Mouse (Mus musculus) ES-E14 (cell line): ENCODE data around the gene Mamdc2. TPM values are rescaled to one million over a fixed set of nuclear protein-coding genes. Genes with fewer than 3 reads are reported as not detected.

Source experiments
- DNase-seq: peaks from one replicate; pipeline ENCODE4 v3.0.0-alpha.2; 2013; ENCODE audit warnings: low read depth, low spot score
- H3K27ac ChIP-seq: 2 replicates; pipeline ENCODE4 v1.5.1; 2012; ENCODE audit warnings: low read depth, mild to moderate bottlenecking, low read length, moderate library complexity, mixed read lengths; ENCODE audit not compliant: poor library complexity, insufficient read depth, severe bottlenecking
- H3K36me3 ChIP-seq: 2 replicates; pipeline ENCODE4 v1.6.1; 2012; ENCODE audit warnings: mild to moderate bottlenecking, low read length, moderate library complexity, mixed read lengths; ENCODE audit not compliant: control insufficient read depth, poor library complexity, insufficient read depth, severe bottlenecking
- H3K4me1 ChIP-seq, 2 experiments: fragments of 150-350 bp in 1 of 2; sonication (generic) in 1 of 2; 2 replicates each; pipeline ENCODE4 v1.6.1; 2012; ENCODE audit warnings: low read length in 2 of 2, mild to moderate bottlenecking in 1 of 2, mixed read lengths in 1 of 2; ENCODE audit not compliant: control insufficient read depth in 2 of 2, insufficient read depth in 2 of 2, poor library complexity in 1 of 2
- H3K4me3 ChIP-seq, 2 experiments: fragments of 150-350 bp in 1 of 2; sonication (generic) in 1 of 2; 2 replicates each; pipeline ENCODE4 v1.5.1; 2012; ENCODE audit warnings: low read length in 2 of 2, low read depth in 1 of 2, mild to moderate bottlenecking in 1 of 2, mixed read lengths in 1 of 2; ENCODE audit not compliant: insufficient read depth in 1 of 2, poor library complexity in 1 of 2, severe bottlenecking in 1 of 2
- H3K9ac ChIP-seq: 2 replicates; pipeline ENCODE4 v1.6.1; 2012; ENCODE audit warnings: low read depth, mild to moderate bottlenecking, low read length, mixed read lengths; ENCODE audit not compliant: poor library complexity, insufficient read depth, severe bottlenecking
- H3K9me3 ChIP-seq: fragments of 150-350 bp; sonication (generic); 2 replicates; pipeline ENCODE4 v1.6.1; 2012; ENCODE audit warnings: low read depth, mild to moderate bottlenecking, low read length; ENCODE audit not compliant: control insufficient read depth, insufficient read depth
- CHD2 ChIP-seq: IDR thresholded peaks from 2 replicates; pipeline ENCODE4 v1.6.1; 2014; ENCODE audit warnings: mild to moderate bottlenecking, low read depth, low read length, inconsistent platforms
- HCFC1 ChIP-seq: IDR thresholded peaks from 2 replicates; pipeline ENCODE4 v1.6.1; 2012; ENCODE audit warnings: low read length, inconsistent platforms, borderline replicate concordance; ENCODE audit not compliant: insufficient read depth
- MAFK ChIP-seq: IDR thresholded peaks from 2 replicates; pipeline ENCODE4 v1.6.1; 2014; ENCODE audit warnings: mild to moderate bottlenecking, low read depth, low read length, inconsistent platforms; ENCODE audit not compliant: insufficient read depth
- ZC3H11A ChIP-seq: IDR thresholded peaks from 2 replicates; pipeline ENCODE4 v1.6.1; 2012; ENCODE audit warnings: low read depth, mild to moderate bottlenecking, inconsistent platforms, low read length, borderline replicate concordance
- ZNF384 ChIP-seq: IDR thresholded peaks from 2 replicates; pipeline ENCODE4 v1.6.1; 2012; ENCODE audit warnings: low read depth, low read length, inconsistent platforms
- in situ Hi-C, 2 experiments: fragments of 600-800 bp; cut with MboI; formaldehyde crosslinking; loops; one replicate each; pipeline ENCODE4 v1.15.1; 2025; ENCODE audit warnings: low sequenced_read_pairs in 2 of 2, inconsistent platforms in 1 of 2; ENCODE audit not compliant: unreplicated experiment in 2 of 2
- total RNA-seq: library from RNA; depleted of rRNA; stranded (reverse); fragments of 300-350 nt; gene quantifications from 2 replicates; pipeline ENCODE4 v1.2.3, GENCODE M21; 2012

Gene Mamdc2
- total RNA-seq, 1 experiment = 0.85 TPM

DNA sequence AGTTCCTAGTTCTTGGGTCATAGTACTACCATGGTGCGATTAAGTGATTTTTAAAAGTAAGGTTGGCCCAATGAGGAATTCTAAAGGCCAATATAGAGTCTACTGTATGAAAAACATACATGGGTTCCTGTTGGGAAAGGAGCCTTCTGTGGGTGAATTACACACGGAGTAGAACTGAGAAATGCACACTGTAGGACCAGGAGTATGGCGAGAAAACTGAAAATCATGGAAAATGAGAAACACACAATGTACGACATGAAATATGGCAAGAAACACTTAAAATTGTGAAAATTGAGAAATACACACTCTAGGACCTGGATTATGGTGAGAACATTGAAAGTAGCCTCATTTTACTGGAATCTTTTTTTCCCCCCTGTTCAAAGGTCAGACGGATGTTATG, 91.0 kb downstream of the Mamdc2 start:
- Histone ChIP-seq H3K9ac (no peak overlapping the region), H3K4me3 (no peak overlapping the region), H3K4me1 (no peaks in the 10 kb centered on the region), H3K9me3 (no peaks in the 10 kb centered on the region), H3K36me3 (no peaks in the 10 kb centered on the region), H3K27ac (no peak overlapping the region)
- TF ChIP-seq MAFK (no peak), HCFC1 (no peak), ZNF384 (no peak), CHD2 (no peak), ZC3H11A (no peak)
- peak; percentile 4 for DNase-seq
- in situ Hi-C loops = no loop called here

DNA sequence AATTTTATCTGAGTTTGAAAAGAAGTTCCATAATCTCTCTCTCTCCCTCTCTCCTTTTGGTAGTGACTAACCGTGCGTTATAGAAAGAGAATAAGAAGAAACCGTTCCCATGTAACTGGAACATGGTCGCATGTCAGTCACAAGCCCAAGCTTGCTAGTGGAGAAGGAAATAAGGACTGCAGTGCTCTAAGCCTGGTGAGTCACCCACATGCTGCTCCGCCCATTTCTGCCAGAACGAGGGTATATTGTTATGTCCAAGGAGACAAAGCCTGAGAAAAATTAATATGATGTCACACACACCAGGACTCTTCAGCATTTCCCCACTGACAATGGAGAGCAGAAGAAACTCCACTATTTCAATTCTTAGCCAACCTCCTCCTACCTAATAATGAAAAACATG, 93.5 kb downstream of the Mamdc2 start:
- Histone ChIP-seq H3K9me3 (no peaks in the 10 kb centered on the region), H3K36me3 (no peaks in the 10 kb centered on the region), H3K4me1 (no peaks in the 10 kb centered on the region), H3K4me3 (no peak overlapping the region), H3K9ac (no peak overlapping the region), H3K27ac (no peak overlapping the region)
- no peak for TF ChIP-seq ZNF384
- TF ChIP-seq ZC3H11A = no peak
- no peak for TF ChIP-seq MAFK
- no peak for TF ChIP-seq HCFC1
- no peak for TF ChIP-seq CHD2
- DNase-seq = no peak
- in situ Hi-C loops = no loop called here

DNA sequence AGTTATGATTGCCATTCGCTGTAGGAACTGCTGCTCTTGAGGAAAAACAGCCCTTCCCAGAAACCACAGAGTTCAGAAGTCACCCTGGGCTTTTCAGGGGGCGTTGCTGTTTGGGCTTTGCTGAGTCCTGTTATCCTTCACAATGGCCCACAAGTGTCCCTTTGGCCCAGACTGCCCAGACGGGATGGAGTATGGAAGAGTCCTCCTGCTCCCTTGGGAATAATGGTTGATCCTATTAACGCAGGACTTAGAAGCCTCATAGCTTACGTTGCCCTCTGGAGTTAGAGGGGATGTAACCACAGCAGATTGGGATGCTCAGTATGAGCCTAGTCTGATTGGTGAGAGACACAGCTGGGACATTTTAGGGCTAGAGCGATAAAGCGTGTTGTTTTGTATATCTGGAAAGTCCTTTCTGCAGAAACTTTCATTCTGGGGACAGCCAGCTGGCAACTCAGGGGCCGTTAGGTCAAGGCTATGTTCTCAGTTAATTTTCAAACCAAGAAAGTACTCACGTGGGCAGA, 94.3 kb downstream of the Mamdc2 start:
- no peak overlapping the region for H3K4me3 ChIP-seq
- no peak for DNase-seq
- TF ChIP-seq ZC3H11A (no peak), HCFC1 (no peak), CHD2 (no peak), MAFK (no peak), ZNF384 (no peak)
- in situ Hi-C loops = no loop called here
- no peak overlapping the region for H3K27ac ChIP-seq
- H3K4me1 ChIP-seq = no peaks in the 10 kb centered on the region
- H3K36me3 ChIP-seq = no peaks in the 10 kb centered on the region
- H3K9ac ChIP-seq = no peak overlapping the region
- H3K9me3 ChIP-seq = no peaks in the 10 kb centered on the region

DNA sequence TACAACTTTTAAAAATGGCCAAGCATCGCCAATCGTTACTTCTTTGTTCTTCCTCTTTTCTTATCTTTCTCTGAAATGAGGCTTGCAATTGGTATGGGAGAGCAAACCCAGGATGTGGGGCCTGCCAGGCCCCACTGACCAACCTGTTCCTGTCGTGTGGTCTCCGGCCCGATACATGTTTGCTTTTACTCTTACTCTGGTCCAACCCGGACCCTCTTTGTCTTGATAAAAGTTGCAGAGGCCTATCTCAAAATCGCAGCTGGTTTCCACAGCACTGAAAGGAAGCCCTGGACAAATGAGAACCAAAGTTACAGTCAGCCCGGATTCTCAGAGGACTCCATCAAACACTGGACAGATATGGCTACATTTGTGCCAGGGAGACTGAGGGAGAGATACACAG, 95.1 kb downstream of the Mamdc2 start:
- Histone ChIP-seq H3K4me3 (no peak overlapping the region), H3K27ac (no peak overlapping the region), H3K9ac (no peak overlapping the region), H3K4me1 (no peaks in the 10 kb centered on the region), H3K36me3 (no peaks in the 10 kb centered on the region), H3K9me3 (no peaks in the 10 kb centered on the region)
- TF ChIP-seq HCFC1 (no peak), CHD2 (no peak), MAFK (no peak), ZNF384 (no peak), ZC3H11A (no peak)
- in situ Hi-C loops = no loop called here
- no peak for DNase-seq
